Mouse (Mus musculus): ENCODE results near the gene Frmpd3.
A peak's percentile ranks its signal among the peaks of the same experiment; 100 is the strongest.
"Not testable (repeated sequence)": the region's sequence is repeated elsewhere in the genome, so short reads cannot be mapped to it uniquely, and the experiment has no call there.

Frmpd3 gene

DNA sequence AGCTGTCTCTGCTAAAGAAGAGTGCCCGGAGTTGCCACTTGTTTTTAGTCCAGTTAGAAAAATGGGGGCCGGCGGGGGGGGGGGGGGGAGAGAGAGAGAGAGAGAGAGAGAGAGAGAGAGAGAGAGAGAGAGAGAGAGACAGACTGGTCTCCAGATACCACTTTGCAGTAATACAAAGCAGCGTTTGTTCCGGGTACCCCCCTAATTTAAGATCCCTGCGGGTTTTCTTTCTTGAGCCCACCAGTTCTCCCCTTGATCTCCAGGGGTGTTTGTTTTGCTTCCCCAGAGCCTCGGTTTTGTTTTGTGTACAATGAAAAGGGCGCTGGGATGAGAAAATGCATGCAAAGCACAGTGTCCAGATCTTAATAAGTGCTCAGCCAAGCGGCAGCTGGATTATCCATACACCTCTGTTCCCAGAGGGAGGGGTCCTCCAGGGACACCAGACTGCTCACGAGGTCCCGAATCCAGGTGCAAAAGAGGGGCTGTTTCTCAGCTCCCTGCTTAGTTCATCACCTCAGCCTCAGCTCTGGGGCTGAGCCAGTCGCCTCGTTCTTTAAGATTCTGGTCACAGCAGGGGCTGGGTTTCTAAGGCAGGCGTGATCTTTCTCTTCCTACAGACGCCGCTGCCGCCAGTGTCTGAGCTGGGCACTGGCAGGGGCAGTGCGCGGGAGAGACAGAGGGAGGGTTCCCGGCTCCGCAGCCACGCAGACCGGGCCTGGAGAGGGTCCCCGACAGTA is at the start of gene Frmpd3:
TSS of gene Frmpd3 (plus strand) at position 608 of the 737 bp plus-strand sequence.
- peak; percentile 20 to 36 for DNase-seq (ENCODE audit: low spot score in 2 of 2)

DNA sequence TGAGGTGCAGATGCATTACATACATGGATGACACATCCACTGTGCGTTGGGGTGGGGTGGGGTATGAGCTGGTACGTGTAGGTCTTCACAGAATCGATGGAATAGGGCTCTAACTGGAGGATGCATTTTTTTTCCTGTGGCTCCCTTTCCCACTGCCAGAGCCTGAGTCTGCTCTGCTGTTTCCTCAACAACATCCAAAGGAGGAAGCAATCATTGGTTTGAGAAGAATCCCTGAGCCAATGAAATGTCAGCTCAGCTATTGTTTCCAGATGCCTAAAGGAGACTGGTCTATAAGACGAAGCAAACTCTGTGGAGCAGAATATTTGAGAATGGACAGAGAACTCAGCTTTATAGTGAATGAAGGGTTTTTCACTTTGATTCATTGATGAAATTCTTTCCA is 38.3 kb upstream of the Frmpd3 start:
- no peak for DNase-seq (ENCODE audit: low spot score in 2 of 2)

DNA sequence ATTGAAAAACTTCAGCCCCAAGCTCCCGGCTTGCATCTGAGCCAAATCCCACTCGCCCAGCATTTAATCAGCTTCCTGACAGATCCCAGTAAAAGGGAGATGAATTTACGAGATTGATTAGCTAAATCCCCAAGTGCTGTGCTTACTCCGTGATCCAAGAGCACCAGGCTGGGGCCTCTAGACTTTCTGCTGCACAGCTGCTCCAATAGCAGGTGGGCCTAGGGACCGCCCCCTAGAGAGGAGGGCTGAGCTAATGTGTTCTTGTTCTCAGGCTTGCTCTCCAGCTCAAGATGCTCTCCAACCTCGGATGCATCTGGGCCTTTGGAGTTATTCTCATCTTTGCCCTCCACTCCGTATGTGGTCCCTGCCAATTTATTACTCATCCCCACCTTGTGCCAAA is 36.4 kb upstream of the Frmpd3 start:
- DNase-seq (ENCODE audit: low spot score in 2 of 2) = peak; percentile 23 to 26

DNA sequence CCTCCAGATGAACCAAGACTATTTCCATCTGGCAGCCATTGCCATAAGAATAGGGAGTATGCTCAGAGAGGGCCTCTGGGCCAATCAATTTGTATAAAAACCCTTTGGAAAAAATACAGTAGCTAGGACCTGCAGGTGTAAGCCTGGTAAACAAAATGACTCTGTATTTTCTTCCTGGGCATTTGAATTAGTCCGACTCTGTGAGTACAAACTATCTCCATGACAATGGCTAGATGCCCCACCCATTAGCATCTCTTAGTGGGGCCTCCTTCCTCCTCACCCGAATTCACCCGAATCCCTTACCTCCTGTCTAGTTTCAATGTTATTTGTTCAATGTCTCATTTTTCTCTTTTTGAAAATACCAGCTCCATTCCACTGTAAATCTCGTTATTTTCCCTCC is 24.1 kb upstream of the Frmpd3 start:
- DNase-seq (ENCODE audit: low spot score in 2 of 2) = no peak

DNA sequence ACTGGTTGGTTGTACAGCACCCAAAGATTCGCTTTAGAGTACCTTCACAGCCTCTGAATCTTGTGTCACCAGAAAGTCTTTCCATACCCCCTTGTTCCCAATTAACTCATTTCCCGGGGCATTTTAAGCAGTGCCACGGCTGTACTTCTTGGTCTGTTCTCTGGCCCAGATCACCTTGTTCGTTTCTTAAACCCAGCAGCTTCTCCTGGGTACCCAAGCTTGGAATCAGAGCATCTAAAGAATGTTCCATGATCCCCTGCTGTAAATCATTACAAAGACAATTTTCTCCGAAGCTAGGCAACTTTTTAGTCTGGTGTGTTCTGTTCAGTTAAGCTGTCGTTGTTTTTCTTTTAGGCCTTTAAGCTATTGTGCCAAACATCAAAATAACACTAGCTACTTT is 22.9 kb upstream of the Frmpd3 start:
- DNase-seq (ENCODE audit: low spot score in 2 of 2) = no peak

DNA sequence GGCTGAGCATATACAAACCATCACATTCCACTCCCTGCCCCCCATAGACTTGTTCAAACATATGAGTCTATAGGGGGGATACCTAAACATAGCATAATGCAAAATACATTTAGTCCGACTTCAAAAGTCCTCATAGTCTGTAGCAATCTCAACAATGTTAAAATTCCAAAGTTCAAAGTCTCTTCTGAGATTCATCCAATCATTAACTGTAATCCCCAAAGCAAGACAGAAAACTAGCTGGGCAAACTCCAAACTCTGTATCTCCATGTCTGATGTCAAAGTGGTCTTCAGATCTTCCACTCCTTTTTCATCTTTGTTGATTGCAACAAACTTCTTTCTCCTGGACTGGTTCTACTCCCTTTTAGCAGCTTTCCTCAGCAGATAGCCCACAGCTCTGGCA is 21.4 kb upstream of the Frmpd3 start:
- not testable (repeated sequence) for DNase-seq (ENCODE audit: low spot score in 2 of 2)

DNA sequence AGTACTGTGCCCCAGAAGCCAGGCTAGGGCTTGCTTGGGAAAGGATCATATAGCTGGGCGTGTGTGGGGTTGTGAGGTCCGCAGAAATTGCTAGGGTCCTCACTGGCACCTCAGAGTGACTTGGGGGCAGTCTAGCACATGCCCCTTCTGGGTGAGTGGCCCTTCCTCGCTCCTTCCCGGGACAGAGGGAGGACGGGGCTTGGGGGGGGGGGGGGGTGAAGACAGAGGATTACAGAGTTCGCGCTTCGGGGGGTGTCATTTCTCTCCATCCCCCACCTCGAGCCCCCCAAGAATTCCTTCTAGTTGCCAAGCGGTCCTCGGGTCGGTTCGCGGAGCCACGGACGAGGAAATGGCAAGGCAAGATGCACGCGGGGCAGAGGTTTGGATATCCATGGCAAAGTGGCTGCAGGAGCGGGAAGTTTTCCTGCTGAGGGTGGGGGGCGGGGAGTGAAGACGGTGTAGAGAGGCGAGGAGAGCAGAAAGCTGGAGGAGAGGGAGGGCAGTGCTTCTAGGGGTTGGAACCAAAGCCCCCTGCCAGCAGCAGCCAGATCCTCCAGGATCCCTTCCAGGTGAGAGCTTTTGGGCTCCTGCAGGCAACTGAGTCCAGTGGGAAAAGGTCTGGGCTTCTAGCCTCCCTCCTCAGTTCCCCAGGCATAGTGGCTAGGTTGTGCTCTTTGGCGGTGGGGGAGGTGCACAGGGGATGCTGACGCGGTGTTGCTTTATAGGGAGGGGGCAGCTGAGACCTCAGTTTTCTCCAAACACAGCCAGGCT is 515 bp downstream of the Frmpd3 start:
- no peak for DNase-seq (ENCODE audit: low spot score in 2 of 2)

- no peak for DNase-seq (ENCODE audit: low spot score in 2 of 2)
Measured at GRCm38 (mm10) chrX:140375628-140376027, 33.6 kb downstream of the Frmpd3 start.

- DNase-seq (ENCODE audit: low spot score in 2 of 2) = peak in 1 of 2 experiments; percentile 25
Measured at GRCm38 (mm10) chrX:140399986-140400385, 57.9 kb downstream of the Frmpd3 start.

DNA sequence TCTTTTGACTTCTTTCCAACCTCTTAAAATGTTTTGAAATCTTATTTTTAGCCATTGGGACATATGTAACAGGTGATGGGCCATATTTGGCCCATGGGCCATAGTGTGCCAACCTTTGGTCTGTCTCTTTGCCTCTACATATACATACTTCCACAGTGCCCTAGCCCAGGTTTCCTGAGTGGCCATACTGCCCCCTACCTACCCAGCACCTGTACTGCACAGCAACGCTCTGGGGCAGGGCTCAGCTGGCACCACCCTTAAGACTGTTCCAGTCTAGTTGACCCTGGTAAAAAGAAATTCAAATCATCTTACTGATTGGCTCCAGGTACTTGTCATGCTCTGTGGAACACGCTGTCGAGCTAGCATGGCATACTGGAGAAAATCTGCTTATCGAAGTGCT is 60.8 kb downstream of the Frmpd3 start:
- DNase-seq (ENCODE audit: low spot score in 2 of 2) = no peak

GRCm38 (mm10) chrX:140406079-140406478 is 64.0 kb downstream of the Frmpd3 start:
- no peak for DNase-seq (ENCODE audit: low spot score in 2 of 2)

GRCm38 (mm10) chrX:140406501-140406900 is 64.4 kb downstream of the Frmpd3 start:
- DNase-seq (ENCODE audit: low spot score in 2 of 2) = no peak

DNA sequence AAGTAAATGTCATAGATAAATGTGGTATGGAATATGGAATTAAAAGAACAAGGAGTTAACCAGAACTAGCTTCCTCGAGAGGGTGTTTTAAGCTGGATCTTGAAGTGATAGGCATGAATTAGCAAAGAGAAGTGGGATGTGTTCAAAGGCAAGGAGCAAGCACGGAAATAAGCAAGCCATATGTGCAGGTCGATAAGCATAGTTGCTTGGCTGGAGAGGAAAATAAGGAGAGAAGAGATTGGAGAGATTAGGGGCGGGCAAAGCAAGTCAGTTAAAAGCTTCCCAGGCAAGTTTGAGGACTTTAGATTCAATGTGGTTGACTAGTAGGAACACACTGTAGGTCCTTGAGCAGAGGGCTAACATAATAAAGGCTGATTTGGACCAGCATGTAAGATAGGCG is 65.5 kb downstream of the Frmpd3 start:
- no peak for DNase-seq (ENCODE audit: low spot score in 2 of 2)

- DNase-seq (ENCODE audit: low spot score in 2 of 2) = peak in 1 of 2 experiments; percentile 35
Measured at GRCm38 (mm10) chrX:140418467-140418866, 76.4 kb downstream of the Frmpd3 start.

- DNase-seq (ENCODE audit: low spot score in 2 of 2) = no peak
Measured at GRCm38 (mm10) chrX:140427124-140427523, 85.1 kb downstream of the Frmpd3 start.

DNA sequence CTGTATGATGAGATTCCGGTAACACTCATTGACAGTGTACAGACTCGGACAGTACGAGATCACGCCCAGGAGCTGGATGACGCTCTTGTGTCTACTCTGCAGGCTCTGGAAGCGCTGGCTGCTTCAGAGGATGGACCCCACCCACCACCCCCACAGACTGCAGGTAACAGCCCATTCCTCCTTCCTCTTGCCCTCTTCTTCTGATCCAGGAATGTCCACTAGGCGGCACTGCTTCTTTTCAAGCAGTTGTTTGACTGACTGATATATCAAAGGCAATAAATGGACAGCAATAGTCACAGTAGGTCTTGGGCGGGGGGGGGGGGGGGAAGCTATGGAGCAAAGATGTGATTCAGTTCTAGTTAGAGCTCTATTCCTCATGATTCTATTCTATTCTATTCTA is 86.2 kb downstream of the Frmpd3 start:
- no peak for DNase-seq (ENCODE audit: low spot score in 2 of 2)

GRCm38 (mm10) chrX:140429985-140430384 is 87.9 kb downstream of the Frmpd3 start:
- no peak for DNase-seq (ENCODE audit: low spot score in 2 of 2)

DNA sequence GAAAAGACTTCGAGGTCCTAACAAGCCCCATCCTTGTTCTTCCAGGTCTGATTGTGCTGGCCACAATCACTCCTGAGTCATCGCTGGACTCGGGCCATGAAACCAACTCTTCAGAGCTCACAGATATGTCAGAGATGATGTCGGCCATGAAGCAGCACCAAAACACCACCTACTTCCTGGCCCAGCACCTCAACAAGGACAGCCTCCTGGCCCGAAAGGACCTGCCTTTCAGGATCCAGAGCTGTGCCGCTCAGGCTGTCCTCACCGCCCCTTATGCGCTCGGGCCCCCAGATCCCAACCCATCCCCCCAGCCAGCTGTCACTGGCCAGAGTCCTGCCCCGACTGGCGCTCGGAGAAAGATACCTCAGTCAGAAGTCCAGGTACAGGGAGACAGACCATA is 88.4 kb downstream of the Frmpd3 start:
- no peak for DNase-seq (ENCODE audit: low spot score in 2 of 2)

GRCm38 (mm10) chrX:140431981-140432380 is 89.9 kb downstream of the Frmpd3 start:
- DNase-seq (ENCODE audit: low spot score in 2 of 2) = no peak

GRCm38 (mm10) chrX:140432786-140433185 is 90.7 kb downstream of the Frmpd3 start:
- DNase-seq (ENCODE audit: low spot score in 2 of 2) = no peak

DNA sequence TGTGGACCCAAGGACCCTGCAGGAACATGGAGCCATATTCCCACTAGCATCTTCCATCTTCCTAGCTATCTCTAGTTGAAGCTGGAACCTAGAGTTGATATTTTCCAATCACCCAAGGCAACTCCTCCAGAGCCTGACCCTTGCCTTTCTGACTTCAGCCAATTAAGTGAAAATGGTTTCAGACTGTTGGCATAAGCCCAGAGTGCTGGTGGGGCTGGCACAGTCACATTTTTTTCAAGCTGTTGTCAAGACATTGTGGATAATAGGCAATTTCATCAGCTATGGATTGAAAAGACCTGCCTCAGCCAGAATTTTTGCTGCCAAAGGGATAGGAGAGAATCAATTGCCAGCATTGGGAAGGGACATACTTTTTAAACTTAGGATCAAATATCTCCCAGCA is 95.8 kb downstream of the Frmpd3 start:
- no peak for DNase-seq (ENCODE audit: low spot score in 2 of 2)

GRCm38 (mm10) chrX:140445551-140445950 is 103.5 kb downstream of the Frmpd3 start:
- no peak for DNase-seq (ENCODE audit: low spot score in 2 of 2)

DNA sequence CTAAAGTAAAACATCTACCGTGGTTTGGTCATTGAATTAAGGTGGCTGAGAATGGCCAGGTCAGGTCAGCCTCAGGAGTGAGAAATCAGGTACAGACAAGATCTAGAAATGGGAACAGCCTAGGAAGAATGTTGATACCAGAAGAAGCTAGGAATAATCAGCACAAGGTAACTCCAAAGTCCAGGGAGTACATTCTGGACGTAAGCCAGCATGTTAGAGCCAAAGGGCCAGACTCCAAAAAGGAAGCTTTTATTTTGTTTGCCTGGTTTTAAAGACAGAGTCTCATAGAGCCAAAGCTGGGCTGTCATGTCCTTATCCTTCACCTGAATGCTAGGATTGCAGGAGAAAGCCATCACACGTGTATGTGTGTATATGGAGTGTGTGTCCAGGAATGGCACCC is 108.0 kb downstream of the Frmpd3 start:
- no peak for DNase-seq (ENCODE audit: low spot score in 2 of 2)
